Mouse (Mus musculus) limb, embryonic 14.5 days (tissue): Measurements from ENCODE around the gene Smpdl3b. TPM values are rescaled to one million over a fixed set of nuclear protein-coding genes. Genes with fewer than 3 reads are reported as not detected.
"Not testable (repeated sequence)": the region's sequence is repeated elsewhere in the genome, so short reads cannot be mapped to it uniquely, and the experiment has no call there.

ENCODE experiments used
- ATAC-seq: fragments of 200-750 bp; cut with Nextera tagmentation; 2 replicates; pipeline ENCODE4 v1.8.0; 2017; ENCODE audit warnings: low read depth, moderate number of reproducible peaks, moderate TSS enrichment; ENCODE audit not compliant: low FRiP score
- DNase-seq: peaks from one replicate; pipeline ENCODE4 v3.0.0-alpha.2; 2015; ENCODE audit warnings: low spot score
- H3K27ac ChIP-seq: fragments of 300-500 bp; sonication (generic); replicated peaks from 2 replicates; pipeline ENCODE4 v1.5.1; 2014; ENCODE audit warnings: low read depth, mild to moderate bottlenecking, low read length, moderate library complexity, mixed read lengths
- H3K27me3 ChIP-seq: fragments of 300-500 bp; sonication (generic); 2 replicates; pipeline ENCODE4 v1.6.1; 2014; ENCODE audit warnings: low read length, mixed read lengths; ENCODE audit not compliant: control insufficient read depth, insufficient read depth
- H3K36me3 ChIP-seq: fragments of 300-500 bp; sonication (generic); 2 replicates; pipeline ENCODE4 v1.6.1; 2014; ENCODE audit warnings: mild to moderate bottlenecking, low read length, moderate library complexity, mixed read lengths; ENCODE audit not compliant: control insufficient read depth, insufficient read depth
- H3K4me1 ChIP-seq: fragments of 300-500 bp; sonication (generic); 2 replicates; pipeline ENCODE4 v1.6.1; 2014; ENCODE audit warnings: antibody characterized with exemption, low read length, mixed read lengths; ENCODE audit not compliant: control insufficient read depth, insufficient read depth
- H3K4me2 ChIP-seq: fragments of 300-500 bp; sonication (generic); replicated peaks from 2 replicates; pipeline ENCODE4 v1.6.1; 2014; ENCODE audit warnings: low read depth, mild to moderate bottlenecking, low read length, moderate library complexity; ENCODE audit not compliant: severe bottlenecking
- H3K4me3 ChIP-seq: fragments of 300-500 bp; sonication (generic); replicated peaks from 2 replicates; pipeline ENCODE4 v1.5.1; 2014; ENCODE audit warnings: low read length
- H3K9ac ChIP-seq: fragments of 300-500 bp; sonication (generic); 2 replicates; pipeline ENCODE4 v1.6.1; 2014; ENCODE audit warnings: mild to moderate bottlenecking, low read depth, low read length, moderate library complexity; ENCODE audit not compliant: severe bottlenecking
- H3K9me3 ChIP-seq: fragments of 300-500 bp; sonication (generic); 2 replicates; pipeline ENCODE4 v1.6.1; 2016; ENCODE audit warnings: low read length; ENCODE audit not compliant: control insufficient read depth
- POLR2A ChIP-seq: fragments of 200-500 bp; IDR thresholded peaks from 2 replicates; pipeline ENCODE4 v1.8.0; 2012; ENCODE audit warnings: inconsistent platforms, mild to moderate bottlenecking, moderate library complexity, borderline replicate concordance; ENCODE audit not compliant: insufficient read depth, insufficient read length; ENCODE audit errors: extremely low read depth
- WGBS: fragments of 180-500 bp; shearing (Covaris S2); extraction: QIAGEN DNeasy Blood & Tissue Kit; methylation state at CpG from one replicate; pipeline ENCODE4 v1.1.7; 2014; 5-methylcytosine and 5-hydroxymethylcytosine counted together
- polyA plus RNA-seq, 2 experiments: library from polyadenylated mRNA; depleted of rRNA in 1 of 2; stranded (reverse) in 1 of 2; unstranded in 1 of 2; fragments of >200 nt; fragmentation: Nextera tagmentation in 1 of 2; extraction: Ambion mirVana in 1 of 2; gene quantifications; 2 replicates each; pipeline versions ENCODE4 v1.2.1 to v1.2.3; 2012 to 2014

The Smpdl3b gene
- polyA plus RNA-seq, 2 experiments: 7.1 to 8.0 TPM

- Histone ChIP-seq H3K9me3 (no peaks in the 10 kb centered on the region), H3K27me3 (peaks cover 12% of the 10 kb centered on the region), H3K9ac (no peak overlapping the region), H3K27ac (no peak overlapping the region), H3K4me2 (no peak overlapping the region), H3K4me3 (no peak overlapping the region), H3K36me3 (no peaks in the 10 kb centered on the region), H3K4me1 (no peaks in the 10 kb centered on the region)
- ATAC-seq (no peak), DNase-seq (no peak)
- WGBS: 76% methylated on average over 9 of the region's 9 CpGs
- no peak for TF ChIP-seq POLR2A
These were observed 37.0 kb upstream of the Smpdl3b start for GRCm38 (mm10) chr4:132794028-132794427.

GRCm38 (mm10) chr4:132793322-132794004 lies 36.4 kb upstream of the Smpdl3b start:
- DNase-seq, ATAC-seq, H3K4me1 ChIP-seq, H3K9ac ChIP-seq, H3K9me3 ChIP-seq, H3K36me3 ChIP-seq, H3K4me2 ChIP-seq, H3K4me3 ChIP-seq, H3K27ac ChIP-seq: not testable (repeated sequence)
- H3K27me3 ChIP-seq: peaks cover 12% of the 10 kb centered on the region
- WGBS: 82% methylated on average over 8 of the region's 9 CpGs

- ATAC-seq (no peak), DNase-seq (no peak)
- Histone ChIP-seq H3K36me3 (no peaks in the 10 kb centered on the region), H3K4me1 (no peaks in the 10 kb centered on the region), H3K27ac (no peak overlapping the region), H3K4me2 (no peak overlapping the region), H3K27me3 (no peaks in the 10 kb centered on the region), H3K9ac (no peak overlapping the region), H3K9me3 (no peaks in the 10 kb centered on the region), H3K4me3 (no peak overlapping the region)
- TF ChIP-seq POLR2A: no peak
- WGBS: 85% methylated on average over 8 of the region's 8 CpGs
These were observed 32.7 kb upstream of the Smpdl3b start for GRCm38 (mm10) chr4:132789731-132790130.

- TF ChIP-seq POLR2A: no peak
- no peak for ATAC-seq
- DNase-seq: no peak
- Histone ChIP-seq H3K4me2 (no peak overlapping the region), H3K4me1 (no peaks in the 10 kb centered on the region), H3K27me3 (no peaks in the 10 kb centered on the region), H3K9me3 (no peaks in the 10 kb centered on the region), H3K9ac (no peak overlapping the region), H3K27ac (no peak overlapping the region), H3K36me3 (no peaks in the 10 kb centered on the region), H3K4me3 (no peak overlapping the region)
- WGBS: 87% methylated on average over 13 of the region's 13 CpGs
These were observed 28.2 kb upstream of the Smpdl3b start for GRCm38 (mm10) chr4:132785228-132785627.

- no peak for TF ChIP-seq POLR2A
- 89% methylated on average over 2 of the region's 2 CpGs for WGBS
- no peak for ATAC-seq
- H3K9me3 ChIP-seq: no peaks in the 10 kb centered on the region
- DNase-seq: no peak
- no peak overlapping the region for H3K9ac ChIP-seq
- peaks cover 11% of the 10 kb centered on the region for H3K36me3 ChIP-seq
- H3K27ac ChIP-seq: no peak overlapping the region
- no peaks in the 10 kb centered on the region for H3K4me1 ChIP-seq
- H3K4me2 ChIP-seq: no peak overlapping the region
- H3K4me3 ChIP-seq: no peak overlapping the region
- no peaks in the 10 kb centered on the region for H3K27me3 ChIP-seq
These were observed 26.7 kb upstream of the Smpdl3b start for GRCm38 (mm10) chr4:132783732-132784131.

GRCm38 (mm10) chr4:132780288-132780687 lies 23.2 kb upstream of the Smpdl3b start:
- Histone ChIP-seq H3K4me2 (no peak overlapping the region), H3K9me3 (no peaks in the 10 kb centered on the region), H3K4me1 (no peaks in the 10 kb centered on the region), H3K9ac (no peak overlapping the region), H3K36me3 (peaks cover 45% of the 10 kb centered on the region), H3K27ac (no peak overlapping the region), H3K27me3 (no peaks in the 10 kb centered on the region), H3K4me3 (no peak overlapping the region)
- ATAC-seq (no peak), DNase-seq (no peak)
- 85% methylated on average over 4 of the region's 4 CpGs for WGBS
- no peak for TF ChIP-seq POLR2A
